Mouse (Mus musculus): Measurements from ENCODE around the gene Gfod1. TPM values are rescaled to one million over a fixed set of nuclear protein-coding genes. Genes with fewer than 3 reads are reported as not detected.

The Gfod1 gene
- polyA plus RNA-seq, 1 experiment from 2014 or later = 0.50 TPM

DNA sequence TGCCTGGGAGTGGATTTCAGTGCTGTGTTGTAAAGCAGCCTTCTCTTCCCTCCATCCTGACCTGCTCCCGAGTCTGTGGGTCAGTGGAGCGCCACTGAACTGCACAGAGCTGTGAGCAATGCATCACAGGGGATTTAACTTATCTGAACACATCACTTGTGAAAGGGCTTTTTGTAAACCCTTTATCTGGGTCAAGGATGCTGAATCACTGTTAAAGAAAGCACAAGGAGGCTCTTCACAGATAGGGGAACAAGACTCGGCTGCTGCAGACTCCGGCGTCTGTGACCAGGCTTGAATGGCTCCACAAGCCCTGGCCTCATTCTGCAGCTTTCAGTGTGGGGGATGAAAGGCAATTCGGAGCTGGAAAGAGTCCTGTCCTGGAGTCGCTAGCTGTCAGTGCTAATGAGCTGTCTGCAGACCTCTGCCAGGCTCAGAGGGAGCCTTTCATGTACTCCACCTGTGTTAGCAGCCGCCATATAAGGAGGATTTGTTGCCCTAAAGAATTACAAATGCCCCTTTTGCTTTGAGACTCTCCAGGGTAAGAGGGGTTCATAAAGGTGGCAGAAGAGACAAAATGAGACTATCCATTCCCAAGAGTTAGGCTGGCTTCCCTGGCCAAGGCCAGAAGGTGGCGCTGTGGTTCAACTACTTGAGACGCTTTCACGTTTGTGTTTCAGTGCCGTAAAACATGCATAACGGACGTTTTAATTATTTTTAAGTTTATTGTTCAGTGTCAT is 121.3 kb downstream of the Gfod1 start:
- Histone ChIP-seq H3K4me2 (replicated peaks; ENCODE audit: low read depth) (peak overlapping the region; percentile 56), H3K27me3 (replicated peaks; ENCODE audit: control insufficient read depth, insufficient read depth, low read length) (no peaks in the 10 kb centered on the region), H3K9ac (ENCODE audit: low read depth, low read length) (no peak overlapping the region), H3K9me3 (ENCODE audit: control insufficient read depth) (no peaks in the 10 kb centered on the region), H3K4me3 (ENCODE audit: low read depth, low read length) (peak overlapping the region; percentile 4; the same call in 1 of the 2 replicates), H3K36me3 (ENCODE audit: control insufficient read depth, insufficient read depth) (no peaks in the 10 kb centered on the region), H3K27ac (ENCODE audit: low read depth, low read length) (no peak overlapping the region), H3K4me1 (replicated peaks; ENCODE audit: control insufficient read depth, insufficient read depth, low read length) (no peaks in the 10 kb centered on the region)
- no peak for ATAC-seq
- 22% methylated on average over 14 of the region's 14 CpGs for WGBS
- TF ChIP-seq CTCF (IDR thresholded peaks at IDR 0.05; ENCODE audit: low read depth) = peak; percentile 89

DNA sequence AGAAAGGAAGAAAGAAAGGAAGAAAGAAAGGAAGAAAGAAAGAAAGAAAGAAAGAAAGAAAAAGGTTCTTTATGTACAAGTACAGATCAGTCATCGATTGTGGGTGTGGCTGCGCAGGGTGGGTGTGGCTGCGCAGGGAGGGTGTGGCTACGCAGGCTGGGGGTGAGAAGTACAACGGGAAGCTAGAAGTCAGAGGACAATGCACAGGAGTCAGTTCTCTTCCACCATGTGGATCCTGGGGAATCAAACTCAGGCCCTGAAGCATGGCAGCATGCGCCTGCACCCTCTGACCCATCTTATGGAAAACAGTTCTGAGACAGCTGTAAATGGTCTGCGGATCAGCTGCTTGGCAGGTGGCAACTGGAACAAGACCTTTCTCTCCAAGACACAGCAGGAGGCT is 122.9 kb downstream of the Gfod1 start:
- no peak for ATAC-seq
- Histone ChIP-seq H3K27ac (ENCODE audit: low read depth, low read length) (no peak overlapping the region), H3K36me3 (ENCODE audit: control insufficient read depth, insufficient read depth) (no peaks in the 10 kb centered on the region), H3K27me3 (replicated peaks; ENCODE audit: control insufficient read depth, insufficient read depth, low read length) (no peaks in the 10 kb centered on the region), H3K4me3 (ENCODE audit: low read depth, low read length) (no peak overlapping the region), H3K9me3 (ENCODE audit: control insufficient read depth) (no peaks in the 10 kb centered on the region), H3K4me2 (replicated peaks; ENCODE audit: low read depth) (no peak overlapping the region), H3K9ac (ENCODE audit: low read depth, low read length) (no peak overlapping the region), H3K4me1 (replicated peaks; ENCODE audit: control insufficient read depth, insufficient read depth, low read length) (no peaks in the 10 kb centered on the region)
- no peak for TF ChIP-seq CTCF (IDR thresholded peaks at IDR 0.05; ENCODE audit: low read depth)
- WGBS = 54% methylated on average over 7 of the region's 7 CpGs

DNA sequence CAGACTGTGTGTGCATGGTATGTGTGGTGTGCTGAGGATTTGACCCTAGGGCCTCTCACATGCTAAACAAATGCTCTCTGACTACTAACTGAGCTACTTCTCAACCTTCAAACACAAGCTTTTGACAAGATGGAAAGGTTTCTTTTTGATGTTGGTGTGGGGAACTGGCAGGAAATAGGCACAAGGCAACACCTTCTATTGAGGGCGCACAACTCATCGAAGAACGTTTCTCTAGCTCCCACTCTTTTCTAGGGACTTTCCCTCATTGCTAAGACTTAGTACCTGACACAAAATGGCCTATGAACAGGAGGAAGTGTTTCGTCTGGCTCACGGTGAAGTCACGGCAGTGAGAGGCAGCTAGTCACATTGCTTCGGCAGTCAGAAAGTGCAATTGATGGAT is 126.7 kb downstream of the Gfod1 start:
- Histone ChIP-seq H3K9ac (ENCODE audit: low read depth, low read length) (no peak overlapping the region), H3K27me3 (replicated peaks; ENCODE audit: control insufficient read depth, insufficient read depth, low read length) (no peaks in the 10 kb centered on the region), H3K9me3 (ENCODE audit: control insufficient read depth) (no peaks in the 10 kb centered on the region), H3K27ac (ENCODE audit: low read depth, low read length) (no peak overlapping the region), H3K4me1 (replicated peaks; ENCODE audit: control insufficient read depth, insufficient read depth, low read length) (no peaks in the 10 kb centered on the region), H3K4me3 (ENCODE audit: low read depth, low read length) (no peak overlapping the region), H3K36me3 (ENCODE audit: control insufficient read depth, insufficient read depth) (no peaks in the 10 kb centered on the region), H3K4me2 (replicated peaks; ENCODE audit: low read depth) (no peak overlapping the region)
- no peak for ATAC-seq
- no peak for TF ChIP-seq CTCF (IDR thresholded peaks at IDR 0.05; ENCODE audit: low read depth)
- WGBS = 88% methylated on average over 7 of the region's 7 CpGs

DNA sequence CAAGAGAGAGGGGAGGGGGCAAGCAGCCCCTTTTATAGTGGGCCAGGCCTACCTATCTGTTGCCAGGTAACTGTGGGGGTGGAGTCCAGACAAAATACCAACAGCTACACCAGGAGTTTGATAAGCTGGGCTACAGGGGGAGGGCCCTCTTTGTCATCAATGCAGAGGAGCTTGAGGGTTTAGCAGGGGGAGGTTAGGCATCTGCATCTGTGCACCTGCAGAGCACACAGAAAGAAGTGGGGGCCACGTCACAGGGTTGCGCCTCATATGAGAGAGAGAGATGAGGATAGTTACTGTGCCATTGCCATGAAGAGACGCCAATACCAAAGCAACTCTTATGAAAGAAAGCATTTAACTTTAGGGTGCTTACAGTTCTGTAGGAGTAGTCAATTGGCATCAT is 127.3 kb downstream of the Gfod1 start:
- Histone ChIP-seq H3K9me3 (ENCODE audit: control insufficient read depth) (no peaks in the 10 kb centered on the region), H3K9ac (ENCODE audit: low read depth, low read length) (no peak overlapping the region), H3K4me2 (replicated peaks; ENCODE audit: low read depth) (no peak overlapping the region), H3K4me1 (replicated peaks; ENCODE audit: control insufficient read depth, insufficient read depth, low read length) (peaks cover 4% of the 10 kb centered on the region), H3K4me3 (ENCODE audit: low read depth, low read length) (no peak overlapping the region), H3K27ac (ENCODE audit: low read depth, low read length) (no peak overlapping the region), H3K36me3 (ENCODE audit: control insufficient read depth, insufficient read depth) (no peaks in the 10 kb centered on the region), H3K27me3 (replicated peaks; ENCODE audit: control insufficient read depth, insufficient read depth, low read length) (no peaks in the 10 kb centered on the region)
- WGBS = 89% methylated on average over 3 of the region's 3 CpGs
- no peak for ATAC-seq
- TF ChIP-seq CTCF (IDR thresholded peaks at IDR 0.05; ENCODE audit: low read depth) = no peak

DNA sequence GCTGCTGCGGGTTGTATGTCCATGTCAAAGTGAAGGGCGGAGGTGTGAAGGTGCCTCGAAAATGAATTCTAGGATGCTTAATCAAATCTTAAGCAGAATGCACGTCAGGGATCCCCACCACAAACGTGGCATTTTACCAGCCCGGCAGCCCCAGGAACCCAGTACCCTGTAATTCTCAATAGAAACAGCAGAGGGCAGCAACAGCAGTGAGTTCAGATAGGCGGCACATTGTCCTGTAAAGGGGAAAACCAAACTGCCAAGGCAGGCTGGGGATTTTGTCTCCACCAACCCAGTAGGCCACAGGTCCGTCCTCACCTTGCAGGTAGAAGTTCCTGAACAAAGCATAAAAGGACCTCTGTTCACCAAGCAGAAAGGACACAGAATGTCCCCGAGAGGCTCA is 130.7 kb downstream of the Gfod1 start:
- Histone ChIP-seq H3K9ac (ENCODE audit: low read depth, low read length) (no peak overlapping the region), H3K27ac (ENCODE audit: low read depth, low read length) (no peak overlapping the region), H3K4me1 (replicated peaks; ENCODE audit: control insufficient read depth, insufficient read depth, low read length) (peaks cover 4% of the 10 kb centered on the region), H3K27me3 (replicated peaks; ENCODE audit: control insufficient read depth, insufficient read depth, low read length) (no peaks in the 10 kb centered on the region), H3K4me2 (replicated peaks; ENCODE audit: low read depth) (no peak overlapping the region), H3K36me3 (ENCODE audit: control insufficient read depth, insufficient read depth) (no peaks in the 10 kb centered on the region), H3K4me3 (ENCODE audit: low read depth, low read length) (no peak overlapping the region), H3K9me3 (ENCODE audit: control insufficient read depth) (no peaks in the 10 kb centered on the region)
- TF ChIP-seq CTCF (IDR thresholded peaks at IDR 0.05; ENCODE audit: low read depth) = peak; percentile 86
- no peak for ATAC-seq
- 18% methylated on average over 9 of the region's 9 CpGs for WGBS

DNA sequence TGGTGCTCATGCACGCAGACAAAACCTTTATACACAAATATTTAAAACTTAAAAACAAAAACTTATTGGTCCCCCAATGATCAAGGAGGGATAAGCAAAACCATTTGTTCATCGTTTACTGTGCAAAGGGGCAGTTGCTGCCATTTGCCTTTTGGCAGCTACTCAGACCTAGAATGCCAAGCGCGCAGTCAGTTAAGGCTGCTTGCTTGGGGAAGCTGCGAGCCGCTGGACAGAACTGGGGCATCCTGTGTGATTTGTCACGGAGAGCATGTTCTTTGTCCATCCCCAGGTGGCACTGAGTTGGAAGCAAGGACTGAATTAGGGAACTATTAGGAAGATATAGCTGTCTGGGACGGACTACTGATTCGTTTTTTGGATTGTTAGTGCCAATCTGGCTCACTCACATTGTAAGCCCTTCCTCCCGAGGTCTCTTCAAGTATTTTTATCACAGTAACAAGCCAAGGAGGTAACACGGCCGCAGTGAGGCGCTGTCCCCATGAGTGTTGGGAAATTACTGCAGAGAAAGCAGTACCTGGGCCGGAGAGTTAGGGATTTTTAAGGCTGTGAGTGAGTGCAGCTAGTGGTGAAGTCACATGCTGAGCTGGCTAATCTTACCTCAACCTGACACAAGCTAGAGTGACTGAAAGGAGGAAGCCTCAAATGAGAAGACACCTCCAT is 131.8 kb downstream of the Gfod1 start:
- H3K9me3 ChIP-seq (ENCODE audit: control insufficient read depth) = no peaks in the 10 kb centered on the region
- H3K27me3 ChIP-seq (replicated peaks; ENCODE audit: control insufficient read depth, insufficient read depth, low read length) = no peaks in the 10 kb centered on the region
- no peak overlapping the region for H3K27ac ChIP-seq (ENCODE audit: low read depth, low read length)
- peak overlapping the region; percentile 60; the same call in 1 of the 2 replicates for H3K4me3 ChIP-seq (ENCODE audit: low read depth, low read length)
- H3K9ac ChIP-seq (ENCODE audit: low read depth, low read length) = no peak overlapping the region
- no peaks in the 10 kb centered on the region for H3K36me3 ChIP-seq (ENCODE audit: control insufficient read depth, insufficient read depth)
- WGBS = 34% methylated on average over 14 of the region's 14 CpGs
- peaks cover 4% of the 10 kb centered on the region for H3K4me1 ChIP-seq (replicated peaks; ENCODE audit: control insufficient read depth, insufficient read depth, low read length)
- ATAC-seq = no peak
- peak overlapping the region; percentile 77 for H3K4me2 ChIP-seq (replicated peaks; ENCODE audit: low read depth)
- peak; percentile 57 for TF ChIP-seq CTCF (IDR thresholded peaks at IDR 0.05; ENCODE audit: low read depth)
